Mouse (Mus musculus) liver, postnatal 0 days (tissue): Measurements from ENCODE around the gene Aoc2.

ENCODE experiments used
- CTCF ChIP-seq: sonication (generic); IDR thresholded peaks from 2 replicates; pipeline ENCODE4 v1.5.1; 2016; ENCODE audit warnings: antibody characterized with exemption, low read depth
- EP300 ChIP-seq: IDR thresholded peaks from 2 replicates; pipeline ENCODE4 v1.6.1; 2016; ENCODE audit warnings: antibody characterized with exemption, low read depth, mild to moderate bottlenecking

DNA sequence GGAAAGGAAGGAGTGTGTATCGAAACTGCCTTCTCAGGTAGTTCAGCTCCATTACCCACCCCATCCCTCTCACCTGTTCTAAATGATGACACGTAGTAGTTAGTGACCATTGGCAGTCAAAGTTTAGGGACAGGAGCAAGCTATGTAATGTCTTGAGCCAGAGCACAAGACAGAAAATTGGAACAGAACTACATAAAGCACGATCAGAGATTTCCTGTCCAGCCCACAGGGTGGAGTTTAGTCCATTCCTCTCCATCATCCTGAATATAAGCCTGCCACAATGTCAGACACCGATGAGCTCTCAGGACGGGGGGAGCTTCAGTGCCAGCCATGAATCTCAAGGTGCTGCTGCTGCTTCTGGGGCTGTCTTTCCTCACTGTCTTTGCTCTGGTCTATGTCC, at the start of gene Aoc2:
- TF ChIP-seq CTCF (no peak), EP300 (no peak)
